Mouse (Mus musculus) heart, adult 11 months (tissue): Measurements from ENCODE around the gene Ndufb7.
"Not testable (repeated sequence)": the region's sequence is repeated elsewhere in the genome, so short reads cannot be mapped to it uniquely, and the experiment has no call there.

Source experiments
- DNase-seq: peaks from one replicate; pipeline ENCODE4 v3.0.0; 2022

Gene Ndufb7

GRCm38 (mm10) chr8:83576516-83576895 lies 10.0 kb downstream of the Ndufb7 start:
- DNase-seq, result peak; percentile 71

- peak; percentile 91 for DNase-seq
Observed at GRCm38 (mm10) chr8:83576921-83577320, 10.4 kb downstream of the Ndufb7 start.

GRCm38 (mm10) chr8:83577384-83577791 lies 10.9 kb downstream of the Ndufb7 start:
- DNase-seq, result peak; percentile 98

- DNase-seq, result peak; percentile 95
Observed at GRCm38 (mm10) chr8:83578131-83579055, 11.9 kb downstream of the Ndufb7 start.

- DNase-seq, result peak; percentile 87
Observed at GRCm38 (mm10) chr8:83579676-83580075, 13.2 kb downstream of the Ndufb7 start.

- peak; percentile 94 for DNase-seq
Observed at GRCm38 (mm10) chr8:83580826-83581225, 14.4 kb downstream of the Ndufb7 start.

- DNase-seq, result peak; percentile 91
Observed at GRCm38 (mm10) chr8:83582226-83582625, 15.8 kb downstream of the Ndufb7 start.

- peak; percentile 82 for DNase-seq
Observed at GRCm38 (mm10) chr8:83583236-83583635, 16.8 kb downstream of the Ndufb7 start.

- DNase-seq, result peak; percentile 86
Observed at GRCm38 (mm10) chr8:83584771-83585170, 18.3 kb downstream of the Ndufb7 start.

GRCm38 (mm10) chr8:83585333-83585732 lies 18.9 kb downstream of the Ndufb7 start:
- no peak for DNase-seq

GRCm38 (mm10) chr8:83587644-83588043 lies 21.2 kb downstream of the Ndufb7 start:
- DNase-seq, result no peak

- no peak for DNase-seq
Observed at GRCm38 (mm10) chr8:83588886-83589285, 22.4 kb downstream of the Ndufb7 start.

- no peak for DNase-seq
Observed at GRCm38 (mm10) chr8:83590488-83591023, 24.1 kb downstream of the Ndufb7 start.

GRCm38 (mm10) chr8:83592682-83593081 lies 26.2 kb downstream of the Ndufb7 start:
- no peak for DNase-seq

GRCm38 (mm10) chr8:83593325-83594166 lies 27.1 kb downstream of the Ndufb7 start:
- DNase-seq, result no peak

- peak; percentile 100 for DNase-seq
Observed at GRCm38 (mm10) chr8:83594167-83595049, 27.9 kb downstream of the Ndufb7 start.

- DNase-seq, result not testable (repeated sequence)
Observed at GRCm38 (mm10) chr8:83595050-83595345, 28.5 kb downstream of the Ndufb7 start.

GRCm38 (mm10) chr8:83596369-83596768 lies 29.9 kb downstream of the Ndufb7 start:
- DNase-seq, result no peak

- DNase-seq, result no peak
Observed at GRCm38 (mm10) chr8:83598146-83598545, 31.7 kb downstream of the Ndufb7 start.

GRCm38 (mm10) chr8:83599814-83600213 lies 33.3 kb downstream of the Ndufb7 start:
- DNase-seq, result no peak

- no peak for DNase-seq
Observed at GRCm38 (mm10) chr8:83602650-83603029, 36.2 kb downstream of the Ndufb7 start.

GRCm38 (mm10) chr8:83607661-83608397 lies 41.4 kb downstream of the Ndufb7 start, which contains the start of the genes Tecr and Dnajb1:
Gene Tecr (minus strand): TSS chr8:83607971.
Gene Dnajb1 (plus strand): TSS chr8:83608193.
- DNase-seq, result peak; percentile 100
